Mouse (Mus musculus): ENCODE data around the gene Bicdl2. TPM values are rescaled to one million over a fixed set of nuclear protein-coding genes. Genes with fewer than 3 reads are reported as not detected.
A peak's percentile ranks its signal among the peaks of the same experiment; 100 is the strongest.

Bicdl2 gene
- polyA plus RNA-seq, 1 experiment from 2014 or later, result 0.19 TPM

DNA sequence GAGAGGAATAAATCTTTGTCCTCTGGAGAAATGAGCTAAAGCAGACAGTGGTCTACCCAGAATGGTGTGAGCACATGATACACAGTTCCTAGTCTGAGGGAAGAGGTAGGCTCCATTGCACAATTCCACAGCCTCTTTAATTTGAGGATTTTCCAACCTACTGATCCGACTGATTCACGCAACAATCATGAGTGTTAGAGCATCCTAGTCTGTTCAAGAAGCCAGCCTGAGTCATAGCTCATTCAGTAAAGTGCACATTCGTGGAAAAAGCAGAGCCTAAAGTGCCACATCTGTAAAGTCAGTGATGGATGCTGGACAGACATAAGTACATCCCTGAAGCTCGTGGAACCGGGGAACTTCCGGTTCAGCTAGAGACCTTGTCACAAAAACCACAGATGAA is 8.9 kb upstream of the Bicdl2 start:
- no peak for ATAC-seq
- Histone ChIP-seq H3K9me3 (ENCODE audit: control insufficient read depth, low read length) (no peaks in the 10 kb centered on the region), H3K27me3 (replicated peaks; ENCODE audit: control insufficient read depth, insufficient read depth, low read length) (peaks cover 8% of the 10 kb centered on the region; the same call in 1 of the 2 replicates)

GRCm38 (mm10) chr17:23653324-23653723 is 7.0 kb upstream of the Bicdl2 start:
- 85% methylated on average over 2 of the region's 2 CpGs for WGBS
- Histone ChIP-seq H3K9me3 (ENCODE audit: control insufficient read depth, low read length) (no peaks in the 10 kb centered on the region), H3K36me3 (ENCODE audit: control insufficient read depth, insufficient read depth, low read length) (no peaks in the 10 kb centered on the region), H3K27me3 (replicated peaks; ENCODE audit: control insufficient read depth, insufficient read depth, low read length) (no peaks in the 10 kb centered on the region), H3K9ac (ENCODE audit: low read depth, low read length) (no peak overlapping the region), H3K4me3 (ENCODE audit: low read length) (no peak overlapping the region), H3K4me1 (ENCODE audit: control insufficient read depth, insufficient read depth, low read depth, low read length) (no peaks in the 10 kb centered on the region), H3K4me2 (ENCODE audit: low read length) (no peak overlapping the region), H3K27ac (ENCODE audit: low read depth, low read length) (no peak overlapping the region)
- ATAC-seq, result no peak

More for the DNA sequence above, 8.9 kb upstream of the Bicdl2 start:
- H3K4me3 ChIP-seq (ENCODE audit: low read length), result no peak overlapping the region
- no peaks in the 10 kb centered on the region for H3K36me3 ChIP-seq (ENCODE audit: control insufficient read depth, insufficient read depth, low read length)
- H3K27ac ChIP-seq (ENCODE audit: low read depth, low read length), result no peak overlapping the region
- H3K4me2 ChIP-seq (ENCODE audit: low read length), result no peak overlapping the region
- 87% methylated on average over 6 of the region's 6 CpGs for WGBS
- no peaks in the 10 kb centered on the region for H3K4me1 ChIP-seq (ENCODE audit: control insufficient read depth, insufficient read depth, low read depth, low read length)
- H3K9ac ChIP-seq (ENCODE audit: low read depth, low read length), result no peak overlapping the region

- WGBS, result 57% methylated on average over 6 of the region's 6 CpGs
- H3K9me3 ChIP-seq (ENCODE audit: control insufficient read depth, low read length), result no peaks in the 10 kb centered on the region
- no peak overlapping the region for H3K9ac ChIP-seq (ENCODE audit: low read depth, low read length)
- no peak overlapping the region for H3K4me3 ChIP-seq (ENCODE audit: low read length)
- ATAC-seq, result no peak
- H3K27me3 ChIP-seq (replicated peaks; ENCODE audit: control insufficient read depth, insufficient read depth, low read length), result peaks cover 2% of the 10 kb centered on the region
- H3K4me1 ChIP-seq (ENCODE audit: control insufficient read depth, insufficient read depth, low read depth, low read length), result no peaks in the 10 kb centered on the region
- no peaks in the 10 kb centered on the region for H3K36me3 ChIP-seq (ENCODE audit: control insufficient read depth, insufficient read depth, low read length)
- no peak overlapping the region for H3K27ac ChIP-seq (ENCODE audit: low read depth, low read length)
- H3K4me2 ChIP-seq (ENCODE audit: low read length), result no peak overlapping the region
Observed at GRCm38 (mm10) chr17:23654001-23654400, 6.3 kb upstream of the Bicdl2 start.

DNA sequence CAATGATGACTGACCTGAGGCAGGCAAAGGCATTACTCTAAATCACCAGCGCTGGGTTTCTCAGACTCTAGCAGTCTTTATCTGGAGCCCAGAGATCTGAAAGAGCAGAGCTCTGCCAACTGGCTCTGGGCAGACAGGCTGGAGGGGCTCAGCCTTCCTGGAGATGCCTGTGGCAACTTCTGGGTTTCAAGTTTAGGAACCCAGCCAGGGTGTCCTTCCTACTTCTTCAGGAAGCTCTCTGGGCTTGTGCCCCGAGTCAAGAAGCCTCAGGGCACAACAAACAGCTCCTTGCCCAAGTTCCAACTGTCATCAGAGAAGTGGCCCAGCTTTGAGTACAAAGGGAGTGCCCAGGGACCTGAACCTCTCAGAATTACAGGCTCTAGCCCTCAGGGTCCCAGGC is 5.9 kb upstream of the Bicdl2 start:
- no peaks in the 10 kb centered on the region for H3K4me1 ChIP-seq (ENCODE audit: control insufficient read depth, insufficient read depth, low read depth, low read length)
- no peaks in the 10 kb centered on the region for H3K9me3 ChIP-seq (ENCODE audit: control insufficient read depth, low read length)
- peaks cover 6% of the 10 kb centered on the region for H3K27me3 ChIP-seq (replicated peaks; ENCODE audit: control insufficient read depth, insufficient read depth, low read length)
- no peak overlapping the region for H3K4me2 ChIP-seq (ENCODE audit: low read length)
- no peak for ATAC-seq
- 66% methylated on average over 2 of the region's 2 CpGs for WGBS
- no peaks in the 10 kb centered on the region for H3K36me3 ChIP-seq (ENCODE audit: control insufficient read depth, insufficient read depth, low read length)
- H3K27ac ChIP-seq (ENCODE audit: low read depth, low read length), result no peak overlapping the region
- H3K4me3 ChIP-seq (ENCODE audit: low read length), result no peak overlapping the region
- no peak overlapping the region for H3K9ac ChIP-seq (ENCODE audit: low read depth, low read length)

GRCm38 (mm10) chr17:23658450-23658849 is 1.9 kb upstream of the Bicdl2 start:
- H3K4me3 ChIP-seq (ENCODE audit: low read length), result no peak overlapping the region

DNA sequence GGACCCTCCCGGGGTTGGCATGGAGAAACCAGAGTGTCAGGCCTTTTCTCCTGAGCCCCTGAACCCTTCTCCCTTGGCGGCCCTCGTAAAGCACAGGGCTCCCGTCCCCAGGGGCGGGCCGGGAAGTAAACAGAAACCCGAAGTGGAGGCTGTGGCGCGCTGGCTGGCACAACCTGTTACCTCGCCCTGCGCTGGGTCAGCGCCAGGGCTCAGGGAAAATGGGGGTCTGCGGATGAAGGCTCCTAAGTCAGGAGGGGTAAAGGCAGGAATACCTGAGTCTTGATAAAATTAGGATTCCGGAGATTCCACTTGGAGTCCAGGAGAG is 532 bp downstream of the Bicdl2 start:
- no peak overlapping the region for H3K9ac ChIP-seq (ENCODE audit: low read depth, low read length)
- H3K4me3 ChIP-seq (ENCODE audit: low read length), result no peak overlapping the region; the same call in 1 of the 2 replicates
- no peak for ATAC-seq
- H3K4me2 ChIP-seq (ENCODE audit: low read length), result no peak overlapping the region
- H3K36me3 ChIP-seq (ENCODE audit: control insufficient read depth, insufficient read depth, low read length), result no peaks in the 10 kb centered on the region
- H3K4me1 ChIP-seq (ENCODE audit: control insufficient read depth, insufficient read depth, low read depth, low read length), result peaks cover 4% of the 10 kb centered on the region; the same call in 1 of the 2 replicates
- H3K27ac ChIP-seq (ENCODE audit: low read depth, low read length), result no peak overlapping the region
- H3K27me3 ChIP-seq (replicated peaks; ENCODE audit: control insufficient read depth, insufficient read depth, low read length), result peaks cover 32% of the 10 kb centered on the region
- WGBS, result 4% methylated on average over 14 of the region's 14 CpGs
- no peaks in the 10 kb centered on the region for H3K9me3 ChIP-seq (ENCODE audit: control insufficient read depth, low read length)

More at GRCm38 (mm10) chr17:23658450-23658849, 1.9 kb upstream of the Bicdl2 start:
- H3K36me3 ChIP-seq (ENCODE audit: control insufficient read depth, insufficient read depth, low read length), result no peaks in the 10 kb centered on the region
- peaks cover 32% of the 10 kb centered on the region for H3K27me3 ChIP-seq (replicated peaks; ENCODE audit: control insufficient read depth, insufficient read depth, low read length)
- ATAC-seq, result no peak
- no peak overlapping the region for H3K9ac ChIP-seq (ENCODE audit: low read depth, low read length)
- H3K27ac ChIP-seq (ENCODE audit: low read depth, low read length), result no peak overlapping the region
- WGBS, result 90% methylated on average over 3 of the region's 3 CpGs
- no peaks in the 10 kb centered on the region for H3K9me3 ChIP-seq (ENCODE audit: control insufficient read depth, low read length)
- H3K4me2 ChIP-seq (ENCODE audit: low read length), result no peak overlapping the region
- H3K4me1 ChIP-seq (ENCODE audit: control insufficient read depth, insufficient read depth, low read depth, low read length), result peaks cover 4% of the 10 kb centered on the region; the same call in 1 of the 2 replicates

- Histone ChIP-seq H3K27me3 (replicated peaks; ENCODE audit: control insufficient read depth, insufficient read depth, low read length) (peaks cover 32% of the 10 kb centered on the region), H3K4me1 (ENCODE audit: control insufficient read depth, insufficient read depth, low read depth, low read length) (peaks cover 4% of the 10 kb centered on the region; the same call in 1 of the 2 replicates), H3K4me3 (ENCODE audit: low read length) (no peak overlapping the region), H3K9ac (ENCODE audit: low read depth, low read length) (no peak overlapping the region), H3K36me3 (ENCODE audit: control insufficient read depth, insufficient read depth, low read length) (no peaks in the 10 kb centered on the region; the same call in 1 of the 2 replicates), H3K27ac (ENCODE audit: low read depth, low read length) (no peak overlapping the region), H3K9me3 (ENCODE audit: control insufficient read depth, low read length) (no peaks in the 10 kb centered on the region), H3K4me2 (ENCODE audit: low read length) (no peak overlapping the region)
- ATAC-seq, result no peak
- WGBS, result under 1% methylated on average over 9 of the region's 9 CpGs
Observed at GRCm38 (mm10) chr17:23661526-23661925, 1.2 kb downstream of the Bicdl2 start.

DNA sequence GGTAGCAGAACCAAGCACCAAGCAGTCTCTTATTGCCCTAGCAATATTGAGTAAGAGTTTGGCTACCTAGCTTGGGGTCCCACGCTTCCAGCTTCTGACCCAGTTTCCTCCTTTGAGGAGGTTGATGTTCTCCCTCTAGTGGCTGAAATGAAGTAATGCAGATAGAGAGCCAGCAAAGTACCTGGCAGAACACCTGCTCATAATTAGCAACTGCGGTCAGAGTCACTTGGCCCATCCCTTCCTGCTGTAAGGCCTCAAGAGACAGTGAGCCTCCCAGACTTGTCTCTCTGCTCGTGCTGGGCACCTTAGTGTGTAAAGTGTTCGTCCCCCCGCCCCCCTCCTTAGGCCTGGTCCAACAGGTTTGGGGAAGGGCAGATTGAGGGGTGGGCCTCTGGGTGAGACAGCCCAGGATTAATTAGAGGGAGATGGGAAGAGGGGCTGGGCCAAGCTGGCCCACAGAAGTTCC is 4.3 kb downstream of the Bicdl2 start:
- 12% methylated on average over 5 of the region's 5 CpGs for WGBS
- peak; percentile 48; the same call in 1 of the 2 replicates for ATAC-seq
- Histone ChIP-seq H3K9me3 (ENCODE audit: control insufficient read depth, low read length) (no peaks in the 10 kb centered on the region), H3K4me2 (ENCODE audit: low read length) (no peak overlapping the region), H3K36me3 (ENCODE audit: control insufficient read depth, insufficient read depth, low read length) (peaks cover 4% of the 10 kb centered on the region), H3K9ac (ENCODE audit: low read depth, low read length) (no peak overlapping the region), H3K4me3 (ENCODE audit: low read length) (no peak overlapping the region), H3K4me1 (ENCODE audit: control insufficient read depth, insufficient read depth, low read depth, low read length) (peaks cover 4% of the 10 kb centered on the region; the same call in 1 of the 2 replicates), H3K27me3 (replicated peaks; ENCODE audit: control insufficient read depth, insufficient read depth, low read length) (peaks cover 24% of the 10 kb centered on the region), H3K27ac (ENCODE audit: low read depth, low read length) (no peak overlapping the region)

DNA sequence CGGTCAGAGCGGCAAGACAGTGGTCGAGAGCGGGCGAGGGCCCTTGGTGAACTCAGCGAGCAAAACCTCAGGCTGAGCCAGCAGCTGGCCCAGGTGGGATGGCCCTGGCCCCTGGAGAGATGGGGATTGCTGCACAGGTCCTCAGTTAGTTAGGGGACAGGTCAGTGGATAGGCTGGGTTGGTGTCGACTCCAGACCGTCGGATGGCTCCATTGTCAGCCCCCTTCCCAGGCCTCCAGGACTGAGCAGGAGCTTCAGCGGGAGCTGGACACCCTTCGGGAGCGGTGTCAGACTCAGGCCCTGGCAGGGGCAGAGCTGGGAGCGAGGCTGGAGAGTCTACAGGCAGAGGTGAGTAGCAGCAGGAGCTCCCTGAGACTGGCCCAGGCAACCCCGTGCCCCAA is 5.2 kb downstream of the Bicdl2 start:
- Histone ChIP-seq H3K4me2 (ENCODE audit: low read length) (no peak overlapping the region), H3K4me1 (ENCODE audit: control insufficient read depth, insufficient read depth, low read depth, low read length) (peaks cover 2% of the 10 kb centered on the region; the same call in 1 of the 2 replicates), H3K27ac (ENCODE audit: low read depth, low read length) (no peak overlapping the region), H3K9ac (ENCODE audit: low read depth, low read length) (no peak overlapping the region), H3K4me3 (ENCODE audit: low read length) (no peak overlapping the region), H3K9me3 (ENCODE audit: control insufficient read depth, low read length) (no peaks in the 10 kb centered on the region), H3K27me3 (replicated peaks; ENCODE audit: control insufficient read depth, insufficient read depth, low read length) (peaks cover 16% of the 10 kb centered on the region), H3K36me3 (ENCODE audit: control insufficient read depth, insufficient read depth, low read length) (peaks cover 6% of the 10 kb centered on the region)
- no peak for ATAC-seq
- 86% methylated on average over 13 of the region's 14 CpGs for WGBS

Data from hindbrain, embryonic 16.5 days (tissue).